Mouse (Mus musculus) megakaryocyte-erythroid progenitor cell, adult 5-6 weeks (primary cell): ENCODE results near the gene Vmn1r152. TPM values are rescaled to one million over a fixed set of nuclear protein-coding genes. Genes with fewer than 3 reads are reported as not detected.
"Not testable (repeated sequence)": the region's sequence is repeated elsewhere in the genome, so short reads cannot be mapped to it uniquely, and the experiment has no call there.

ENCODE experiments used
- ATAC-seq: replicated peaks from 2 replicates; pipeline ENCODE4 v1.8.0; 2016; ENCODE audit warnings: mild to moderate bottlenecking, inconsistent platforms; ENCODE audit not compliant: severe bottlenecking, poor library complexity, low FRiP score, low TSS enrichment
- total RNA-seq, 2 experiments: library from RNA; stranded (forward) in 1 of 2; stranded (reverse) in 1 of 2; fragments of 200-1000, 215-1000 nt in 1 of 2; fragments of >200 nt in 1 of 2; fragmentation: Nextera tagmentation in 1 of 2; gene quantifications; 2 replicates each; pipeline ENCODE4 v1.2.3; 2014 to 2017

Vmn1r152 gene
- total RNA-seq (2014; fragmentation: Nextera tagmentation) (not detected in 2 replicates), total RNA-seq (2017) (not detected in 2 replicates)

- not testable (repeated sequence) for ATAC-seq
These were observed at the start of gene Vmn1r152 for GRCm38 (mm10) chr7:22522667-22523066. Gene Vmn1r152 (plus strand): TSS chr7:22522967.

GRCm38 (mm10) chr7:22499578-22499977, 23.2 kb upstream of the Vmn1r152 start, which contains the start of gene Vmn1r151:
Gene Vmn1r151 (minus strand): TSS chr7:22499678.
- ATAC-seq = not testable (repeated sequence)

- not testable (repeated sequence) for ATAC-seq
These were observed 12.0 kb downstream of the Vmn1r152 start, which contains the start of gene Gm8677 for GRCm38 (mm10) chr7:22534787-22535186. Gene Gm8677 (minus strand): TSS chr7:22534887.

- not testable (repeated sequence) for ATAC-seq
These were observed 42.5 kb downstream of the Vmn1r152 start, which contains the start of gene Gm4201 for GRCm38 (mm10) chr7:22565243-22565642. Gene Gm4201 (minus strand): TSS chr7:22565343.

Other genes starting within 250 kb of the Vmn1r152 start
- gene Gm4187, start 193.2 kb upstream of the Vmn1r152 start, total RNA-seq (2014; fragmentation: Nextera tagmentation) = not detected in 2 replicates
- not detected in 2 replicates for gene Gm4187, start 193.2 kb upstream of the Vmn1r152 start, total RNA-seq (2017)
- gene Gm8660, start 151.9 kb upstream of the Vmn1r152 start, total RNA-seq (2014; fragmentation: Nextera tagmentation) = not detected in 2 replicates
- not detected in 2 replicates for gene Gm8660, start 151.9 kb upstream of the Vmn1r152 start, total RNA-seq (2017)
- gene Vmn1r148, start 109.4 kb upstream of the Vmn1r152 start, total RNA-seq (2014; fragmentation: Nextera tagmentation) = not detected in 2 replicates
- gene Vmn1r148, start 109.4 kb upstream of the Vmn1r152 start, total RNA-seq (2017) = not detected in 2 replicates
- gene Vmn1r149, start 84.7 kb upstream of the Vmn1r152 start, total RNA-seq (2014; fragmentation: Nextera tagmentation) = not detected in 2 replicates
- gene Vmn1r149, start 84.7 kb upstream of the Vmn1r152 start, total RNA-seq (2017) = not detected in 2 replicates
- gene Gm10665, start 58.9 kb upstream of the Vmn1r152 start, total RNA-seq (2014; fragmentation: Nextera tagmentation) = not detected in 2 replicates
- gene Gm10665, start 58.9 kb upstream of the Vmn1r152 start, total RNA-seq (2017) = not detected in 2 replicates
- gene Vmn1r151, start 23.3 kb upstream of the Vmn1r152 start, total RNA-seq (2014; fragmentation: Nextera tagmentation) = not detected in 2 replicates
- not detected in 2 replicates for gene Vmn1r151, start 23.3 kb upstream of the Vmn1r152 start, total RNA-seq (2017)
- gene Gm8677, start 11.9 kb downstream of the Vmn1r152 start, total RNA-seq (2014; fragmentation: Nextera tagmentation) = not detected in 2 replicates
- not detected in 2 replicates for gene Gm8677, start 11.9 kb downstream of the Vmn1r152 start, total RNA-seq (2017)
- not detected in 2 replicates for gene Gm4201, start 42.4 kb downstream of the Vmn1r152 start, total RNA-seq (2014; fragmentation: Nextera tagmentation)
- gene Gm4201, start 42.4 kb downstream of the Vmn1r152 start, total RNA-seq (2017) = not detected in 2 replicates
- not detected in 2 replicates for gene Gm4565, start 65.2 kb downstream of the Vmn1r152 start, total RNA-seq (2014; fragmentation: Nextera tagmentation)
- not detected in 2 replicates for gene Gm4565, start 65.2 kb downstream of the Vmn1r152 start, total RNA-seq (2017)
- not detected in 2 replicates for gene Vmn1r155, start 135.1 kb downstream of the Vmn1r152 start, total RNA-seq (2014; fragmentation: Nextera tagmentation)
- not detected in 2 replicates for gene Vmn1r155, start 135.1 kb downstream of the Vmn1r152 start, total RNA-seq (2017)
- gene Gm8693, start 169.3 kb downstream of the Vmn1r152 start, total RNA-seq (2014; fragmentation: Nextera tagmentation) = not detected in 2 replicates
- gene Gm8693, start 169.3 kb downstream of the Vmn1r152 start, total RNA-seq (2017) = not detected in 2 replicates
- gene Gm4567, start 196.7 kb downstream of the Vmn1r152 start, total RNA-seq (2014; fragmentation: Nextera tagmentation) = not detected in 2 replicates
- gene Gm4567, start 196.7 kb downstream of the Vmn1r152 start, total RNA-seq (2017) = not detected in 2 replicates
- not detected in 2 replicates for gene Vmn1r157, start 238.7 kb downstream of the Vmn1r152 start, total RNA-seq (2014; fragmentation: Nextera tagmentation)
- gene Vmn1r157, start 238.7 kb downstream of the Vmn1r152 start, total RNA-seq (2017) = not detected in 2 replicates